Mouse (Mus musculus) heart, embryonic 16.5 days (tissue): Measurements from ENCODE around the gene Kcnh7. TPM values are rescaled to one million over a fixed set of nuclear protein-coding genes. Genes with fewer than 3 reads are reported as not detected.
"Not testable (repeated sequence)": the region's sequence is repeated elsewhere in the genome, so short reads cannot be mapped to it uniquely, and the experiment has no call there.

ENCODE experiments used
- ATAC-seq: fragments of 200-750 bp; cut with Nextera tagmentation; replicated peaks from 2 replicates; pipeline ENCODE4 v1.8.0; 2017; ENCODE audit warnings: moderate number of reproducible peaks; ENCODE audit not compliant: insufficient read depth, low FRiP score; ENCODE audit errors: extremely low read depth
- H3K27ac ChIP-seq: fragments of 300-500 bp; sonication (generic); 2 replicates; pipeline ENCODE4 v1.5.1; 2014; ENCODE audit warnings: mild to moderate bottlenecking, low read length, control low read depth, moderate library complexity
- H3K27me3 ChIP-seq: fragments of 300-500 bp; sonication (generic); 2 replicates; pipeline ENCODE4 v1.6.1; 2014; ENCODE audit warnings: low read length, mixed read lengths; ENCODE audit not compliant: control insufficient read depth, insufficient read depth
- H3K36me3 ChIP-seq: fragments of 300-500 bp; sonication (generic); 2 replicates; pipeline ENCODE4 v1.6.1; 2014; ENCODE audit not compliant: control insufficient read depth, insufficient read depth
- H3K4me1 ChIP-seq: fragments of 300-500 bp; sonication (generic); 2 replicates; pipeline ENCODE4 v1.6.1; 2014; ENCODE audit warnings: low read length, mixed read lengths; ENCODE audit not compliant: control insufficient read depth, insufficient read depth
- H3K4me2 ChIP-seq: fragments of 300-500 bp; sonication (generic); 2 replicates; pipeline ENCODE4 v1.6.1; 2014; ENCODE audit warnings: low read depth, mild to moderate bottlenecking, control low read depth, low read length
- H3K4me3 ChIP-seq: fragments of 300-500 bp; sonication (generic); 2 replicates; pipeline ENCODE4 v1.5.1; 2014; ENCODE audit warnings: mild to moderate bottlenecking, control low read depth, low read length
- H3K9ac ChIP-seq: fragments of 300-500 bp; sonication (generic); 2 replicates; pipeline ENCODE4 v1.6.1; 2014; ENCODE audit warnings: low read length, control low read depth
- H3K9me3 ChIP-seq: fragments of 300-500 bp; sonication (generic); replicated peaks from 2 replicates; pipeline ENCODE4 v1.6.1; 2016; ENCODE audit warnings: low read length; ENCODE audit not compliant: control insufficient read depth
- WGBS: fragments of 180-500 bp; shearing (Covaris S2); extraction: QIAGEN DNeasy Blood & Tissue Kit; methylation state at CpG from one replicate; pipeline ENCODE4 v1.1.7; 2014; 5-methylcytosine and 5-hydroxymethylcytosine counted together
- polyA plus RNA-seq: library from polyadenylated mRNA; unstranded; fragments of >200 nt; fragmentation: Nextera tagmentation; extraction: Ambion mirVana; gene quantifications from 2 replicates; pipeline ENCODE4 v1.2.1, GENCODE M21; 2015

The Kcnh7 gene
- polyA plus RNA-seq, 1 experiment from 2014 or later, result 2.9 TPM

GRCm38 (mm10) chr2:62715260-62715659, 468.8 kb downstream of the Kcnh7 start:
- H3K27me3 ChIP-seq, result no peaks in the 10 kb centered on the region
- H3K9me3 ChIP-seq, result no peaks in the 10 kb centered on the region
- H3K4me3 ChIP-seq, result no peak overlapping the region
- no peak overlapping the region for H3K9ac ChIP-seq
- WGBS, result 88% methylated on average over 4 of the region's 4 CpGs
- no peaks in the 10 kb centered on the region for H3K36me3 ChIP-seq
- ATAC-seq, result no peak
- H3K4me1 ChIP-seq, result no peaks in the 10 kb centered on the region
- no peak overlapping the region for H3K27ac ChIP-seq
- H3K4me2 ChIP-seq, result no peak overlapping the region

GRCm38 (mm10) chr2:62714362-62714761, 469.7 kb downstream of the Kcnh7 start:
- ATAC-seq, H3K27me3 ChIP-seq, H3K9me3 ChIP-seq, H3K36me3 ChIP-seq, H3K9ac ChIP-seq, H3K4me1 ChIP-seq, H3K4me3 ChIP-seq, H3K27ac ChIP-seq, H3K4me2 ChIP-seq: not testable (repeated sequence)
- WGBS, result 95% methylated on average over 4 of the region's 4 CpGs

GRCm38 (mm10) chr2:62709633-62710032, 474.5 kb downstream of the Kcnh7 start:
- no peaks in the 10 kb centered on the region for H3K9me3 ChIP-seq
- no peaks in the 10 kb centered on the region for H3K4me1 ChIP-seq
- H3K27me3 ChIP-seq, result no peaks in the 10 kb centered on the region
- no peak overlapping the region for H3K4me3 ChIP-seq
- no peaks in the 10 kb centered on the region for H3K36me3 ChIP-seq
- H3K9ac ChIP-seq, result no peak overlapping the region
- H3K4me2 ChIP-seq, result no peak overlapping the region
- no peak overlapping the region for H3K27ac ChIP-seq
- WGBS, result 77% methylated on average over 1 of the region's 1 CpGs
- ATAC-seq, result no peak

GRCm38 (mm10) chr2:62706313-62706712, 477.8 kb downstream of the Kcnh7 start:
- Histone ChIP-seq H3K4me3 (no peak overlapping the region), H3K27me3 (no peaks in the 10 kb centered on the region), H3K4me2 (no peak overlapping the region), H3K36me3 (no peaks in the 10 kb centered on the region), H3K9me3 (no peaks in the 10 kb centered on the region), H3K9ac (no peak overlapping the region), H3K27ac (no peak overlapping the region), H3K4me1 (no peaks in the 10 kb centered on the region)
- 86% methylated on average over 3 of the region's 3 CpGs for WGBS
- ATAC-seq, result no peak

GRCm38 (mm10) chr2:62685934-62686333, 498.2 kb downstream of the Kcnh7 start:
- Histone ChIP-seq H3K4me3 (no peak overlapping the region), H3K9ac (no peak overlapping the region), H3K36me3 (no peaks in the 10 kb centered on the region), H3K27me3 (no peaks in the 10 kb centered on the region), H3K27ac (no peak overlapping the region), H3K4me2 (no peak overlapping the region), H3K9me3 (no peaks in the 10 kb centered on the region), H3K4me1 (peaks cover 3% of the 10 kb centered on the region)
- WGBS, result 82% methylated on average over 6 of the region's 6 CpGs
- ATAC-seq, result no peak

GRCm38 (mm10) chr2:62684989-62685595, 499.0 kb downstream of the Kcnh7 start:
- Histone ChIP-seq H3K9me3 (no peaks in the 10 kb centered on the region), H3K4me2 (no peak overlapping the region), H3K4me1 (peaks cover 7% of the 10 kb centered on the region), H3K27me3 (no peaks in the 10 kb centered on the region), H3K4me3 (no peak overlapping the region), H3K36me3 (no peaks in the 10 kb centered on the region), H3K27ac (no peak overlapping the region), H3K9ac (no peak overlapping the region)
- WGBS, result 53% methylated on average over 3 of the region's 3 CpGs
- ATAC-seq, result no peak

GRCm38 (mm10) chr2:62681667-62682066, 502.4 kb downstream of the Kcnh7 start:
- 44% methylated on average over 8 of the region's 8 CpGs for WGBS
- Histone ChIP-seq H3K27ac (peak overlapping the region; percentile 83), H3K4me3 (peak overlapping the region; percentile 28; the same call in 1 of the 2 replicates), H3K9me3 (no peaks in the 10 kb centered on the region), H3K9ac (peak overlapping the region; percentile 64), H3K27me3 (no peaks in the 10 kb centered on the region), H3K4me2 (peak overlapping the region; percentile 50), H3K36me3 (no peaks in the 10 kb centered on the region), H3K4me1 (peaks cover 7% of the 10 kb centered on the region)
- ATAC-seq, result peak; percentile 94

GRCm38 (mm10) chr2:62672788-62673187, 511.3 kb downstream of the Kcnh7 start:
- Histone ChIP-seq H3K4me1 (no peaks in the 10 kb centered on the region), H3K27me3 (no peaks in the 10 kb centered on the region), H3K9me3 (no peaks in the 10 kb centered on the region), H3K4me3 (no peak overlapping the region), H3K27ac (no peak overlapping the region), H3K9ac (no peak overlapping the region), H3K36me3 (no peaks in the 10 kb centered on the region), H3K4me2 (no peak overlapping the region)
- 86% methylated on average over 5 of the region's 5 CpGs for WGBS
- no peak for ATAC-seq

- no peak overlapping the region for H3K27ac ChIP-seq
- H3K36me3 ChIP-seq, result no peaks in the 10 kb centered on the region
- H3K4me2 ChIP-seq, result no peak overlapping the region
- no peaks in the 10 kb centered on the region for H3K4me1 ChIP-seq
- ATAC-seq, result no peak
- H3K4me3 ChIP-seq, result no peak overlapping the region
- H3K9ac ChIP-seq, result no peak overlapping the region
- no peaks in the 10 kb centered on the region for H3K27me3 ChIP-seq
- 71% methylated on average over 4 of the region's 4 CpGs for WGBS
- no peaks in the 10 kb centered on the region for H3K9me3 ChIP-seq
These were observed 513.3 kb downstream of the Kcnh7 start for GRCm38 (mm10) chr2:62670767-62671166.
